Mouse (Mus musculus): Measurements from ENCODE around the gene Lifr. TPM values are rescaled to one million over a fixed set of nuclear protein-coding genes. Genes with fewer than 3 reads are reported as not detected.
A peak's percentile ranks its signal among the peaks of the same experiment; 100 is the strongest.

Lifr gene
- polyA plus RNA-seq, 1 experiment from 2014 or later: 22.7 TPM

- Histone ChIP-seq H3K9ac (ENCODE audit: low read length) (no peak overlapping the region), H3K4me1 (replicated peaks; ENCODE audit: control insufficient read depth, insufficient read depth, low read length) (peaks cover 5% of the 10 kb centered on the region), H3K4me2 (ENCODE audit: low read depth, low read length) (no peak overlapping the region), H3K27ac (ENCODE audit: low read length) (no peak overlapping the region), H3K4me3 (ENCODE audit: low read length) (no peak overlapping the region), H3K27me3 (ENCODE audit: control insufficient read depth, insufficient read depth, low read depth, low read length) (no peaks in the 10 kb centered on the region), H3K36me3 (ENCODE audit: control insufficient read depth, insufficient read depth, low read length) (no peaks in the 10 kb centered on the region), H3K9me3 (ENCODE audit: control insufficient read depth, low read length) (no peaks in the 10 kb centered on the region)
- WGBS: 74% methylated on average over 3 of the region's 3 CpGs
- no peak for ATAC-seq (ENCODE audit: low read depth)
Observed at GRCm38 (mm10) chr15:7116699-7117098, 26.3 kb downstream of the Lifr start.

GRCm38 (mm10) chr15:7117944-7118343, 27.5 kb downstream of the Lifr start:
- WGBS: 78% methylated on average over 6 of the region's 6 CpGs

GRCm38 (mm10) chr15:7118849-7119248, 28.4 kb downstream of the Lifr start:
- Histone ChIP-seq H3K27me3 (ENCODE audit: control insufficient read depth, insufficient read depth, low read depth, low read length) (no peaks in the 10 kb centered on the region), H3K9me3 (ENCODE audit: control insufficient read depth, low read length) (no peaks in the 10 kb centered on the region), H3K4me1 (replicated peaks; ENCODE audit: control insufficient read depth, insufficient read depth, low read length) (peaks cover 5% of the 10 kb centered on the region), H3K27ac (ENCODE audit: low read length) (no peak overlapping the region), H3K4me3 (ENCODE audit: low read length) (no peak overlapping the region), H3K4me2 (ENCODE audit: low read depth, low read length) (no peak overlapping the region), H3K9ac (ENCODE audit: low read length) (no peak overlapping the region), H3K36me3 (ENCODE audit: control insufficient read depth, insufficient read depth, low read length) (no peaks in the 10 kb centered on the region)
- WGBS: 16% methylated on average over 5 of the region's 5 CpGs
- ATAC-seq (ENCODE audit: low read depth): peak; percentile 68

More at GRCm38 (mm10) chr15:7117944-7118343, 27.5 kb downstream of the Lifr start:
- Histone ChIP-seq H3K36me3 (ENCODE audit: control insufficient read depth, insufficient read depth, low read length) (no peaks in the 10 kb centered on the region), H3K27me3 (ENCODE audit: control insufficient read depth, insufficient read depth, low read depth, low read length) (no peaks in the 10 kb centered on the region), H3K27ac (ENCODE audit: low read length) (no peak overlapping the region), H3K9me3 (ENCODE audit: control insufficient read depth, low read length) (no peaks in the 10 kb centered on the region), H3K9ac (ENCODE audit: low read length) (no peak overlapping the region), H3K4me2 (ENCODE audit: low read depth, low read length) (no peak overlapping the region), H3K4me1 (replicated peaks; ENCODE audit: control insufficient read depth, insufficient read depth, low read length) (peaks cover 5% of the 10 kb centered on the region), H3K4me3 (ENCODE audit: low read length) (no peak overlapping the region)
- no peak for ATAC-seq (ENCODE audit: low read depth)

- 53% methylated on average over 8 of the region's 8 CpGs for WGBS
- no peak overlapping the region for H3K4me3 ChIP-seq (ENCODE audit: low read length)
- H3K9ac ChIP-seq (ENCODE audit: low read length): no peak overlapping the region
- H3K9me3 ChIP-seq (ENCODE audit: control insufficient read depth, low read length): no peaks in the 10 kb centered on the region
- no peak overlapping the region for H3K27ac ChIP-seq (ENCODE audit: low read length)
- H3K36me3 ChIP-seq (ENCODE audit: control insufficient read depth, insufficient read depth, low read length): no peaks in the 10 kb centered on the region
- H3K4me1 ChIP-seq (replicated peaks; ENCODE audit: control insufficient read depth, insufficient read depth, low read length): peaks cover 5% of the 10 kb centered on the region
- no peak overlapping the region for H3K4me2 ChIP-seq (ENCODE audit: low read depth, low read length)
- no peaks in the 10 kb centered on the region for H3K27me3 ChIP-seq (ENCODE audit: control insufficient read depth, insufficient read depth, low read depth, low read length)
- no peak for ATAC-seq (ENCODE audit: low read depth)
Observed at GRCm38 (mm10) chr15:7119930-7120512, 29.6 kb downstream of the Lifr start.

GRCm38 (mm10) chr15:7123781-7124450, 33.5 kb downstream of the Lifr start:
- H3K9me3 ChIP-seq (ENCODE audit: control insufficient read depth, low read length): no peaks in the 10 kb centered on the region
- no peak for ATAC-seq (ENCODE audit: low read depth)
- no peaks in the 10 kb centered on the region for H3K27me3 ChIP-seq (ENCODE audit: control insufficient read depth, insufficient read depth, low read depth, low read length)
- no peak overlapping the region for H3K27ac ChIP-seq (ENCODE audit: low read length)
- H3K36me3 ChIP-seq (ENCODE audit: control insufficient read depth, insufficient read depth, low read length): no peaks in the 10 kb centered on the region
- WGBS: 69% methylated on average over 5 of the region's 5 CpGs
- no peak overlapping the region for H3K4me2 ChIP-seq (ENCODE audit: low read depth, low read length)
- H3K9ac ChIP-seq (ENCODE audit: low read length): no peak overlapping the region
- H3K4me1 ChIP-seq (replicated peaks; ENCODE audit: control insufficient read depth, insufficient read depth, low read length): peaks cover 3% of the 10 kb centered on the region
- no peak overlapping the region for H3K4me3 ChIP-seq (ENCODE audit: low read length)

- Histone ChIP-seq H3K4me2 (ENCODE audit: low read depth, low read length) (no peak overlapping the region), H3K9ac (ENCODE audit: low read length) (no peak overlapping the region), H3K27ac (ENCODE audit: low read length) (no peak overlapping the region), H3K9me3 (ENCODE audit: control insufficient read depth, low read length) (no peaks in the 10 kb centered on the region), H3K4me3 (ENCODE audit: low read length) (no peak overlapping the region), H3K4me1 (replicated peaks; ENCODE audit: control insufficient read depth, insufficient read depth, low read length) (peaks cover 8% of the 10 kb centered on the region), H3K27me3 (ENCODE audit: control insufficient read depth, insufficient read depth, low read depth, low read length) (no peaks in the 10 kb centered on the region), H3K36me3 (ENCODE audit: control insufficient read depth, insufficient read depth, low read length) (no peaks in the 10 kb centered on the region)
- 36% methylated on average over 1 of the region's 1 CpGs for WGBS
- no peak for ATAC-seq (ENCODE audit: low read depth)
Observed at GRCm38 (mm10) chr15:7126171-7126570, 35.8 kb downstream of the Lifr start.

GRCm38 (mm10) chr15:7128627-7129126, 38.3 kb downstream of the Lifr start:
- H3K4me1 ChIP-seq (replicated peaks; ENCODE audit: control insufficient read depth, insufficient read depth, low read length): peaks cover 22% of the 10 kb centered on the region
- peak overlapping the region; percentile 94 for H3K4me2 ChIP-seq (ENCODE audit: low read depth, low read length)
- 2% methylated on average over 18 of the region's 18 CpGs for WGBS
- H3K36me3 ChIP-seq (ENCODE audit: control insufficient read depth, insufficient read depth, low read length): no peaks in the 10 kb centered on the region
- no peaks in the 10 kb centered on the region for H3K27me3 ChIP-seq (ENCODE audit: control insufficient read depth, insufficient read depth, low read depth, low read length)
- H3K9ac ChIP-seq (ENCODE audit: low read length): peak overlapping the region; percentile 87
- peak overlapping the region; percentile 89 for H3K4me3 ChIP-seq (ENCODE audit: low read length)
- H3K27ac ChIP-seq (ENCODE audit: low read length): peak overlapping the region; percentile 91
- no peaks in the 10 kb centered on the region for H3K9me3 ChIP-seq (ENCODE audit: control insufficient read depth, low read length)
- peak; percentile 17; the same call in 1 of the 2 replicates for ATAC-seq (ENCODE audit: low read depth)

- peak overlapping the region; percentile 89 for H3K4me3 ChIP-seq (ENCODE audit: low read length)
- H3K4me1 ChIP-seq (replicated peaks; ENCODE audit: control insufficient read depth, insufficient read depth, low read length): peaks cover 27% of the 10 kb centered on the region
- under 1% methylated on average over 84 of the region's 116 CpGs for WGBS
- peak overlapping the region; percentile 87 for H3K9ac ChIP-seq (ENCODE audit: low read length)
- no peaks in the 10 kb centered on the region for H3K9me3 ChIP-seq (ENCODE audit: control insufficient read depth, low read length)
- peak overlapping the region; percentile 91 for H3K27ac ChIP-seq (ENCODE audit: low read length)
- no peaks in the 10 kb centered on the region for H3K27me3 ChIP-seq (ENCODE audit: control insufficient read depth, insufficient read depth, low read depth, low read length)
- ATAC-seq (ENCODE audit: low read depth): peak; percentile 96
- no peaks in the 10 kb centered on the region; the same call in 1 of the 2 replicates for H3K36me3 ChIP-seq (ENCODE audit: control insufficient read depth, insufficient read depth, low read length)
- peak overlapping the region; percentile 94 for H3K4me2 ChIP-seq (ENCODE audit: low read depth, low read length)
Observed at GRCm38 (mm10) chr15:7129127-7129943, 38.9 kb downstream of the Lifr start.

GRCm38 (mm10) chr15:7129944-7130287, 39.5 kb downstream of the Lifr start:
- Histone ChIP-seq H3K4me3 (ENCODE audit: low read length) (peak overlapping the region; percentile 89), H3K4me2 (ENCODE audit: low read depth, low read length) (peak overlapping the region; percentile 94), H3K9ac (ENCODE audit: low read length) (peak overlapping the region; percentile 87), H3K4me1 (replicated peaks; ENCODE audit: control insufficient read depth, insufficient read depth, low read length) (peaks cover 31% of the 10 kb centered on the region), H3K9me3 (ENCODE audit: control insufficient read depth, low read length) (no peaks in the 10 kb centered on the region), H3K27me3 (ENCODE audit: control insufficient read depth, insufficient read depth, low read depth, low read length) (no peaks in the 10 kb centered on the region), H3K36me3 (ENCODE audit: control insufficient read depth, insufficient read depth, low read length) (no peaks in the 10 kb centered on the region; the same call in 1 of the 2 replicates), H3K27ac (ENCODE audit: low read length) (peak overlapping the region; percentile 86)
- WGBS: 1% methylated on average over 16 of the region's 16 CpGs
- no peak for ATAC-seq (ENCODE audit: low read depth)

Measured in lung, embryonic 16.5 days (tissue).